9 mouse cellular contexts compared by ENCODE assay signal in the genomic region with DNA sequence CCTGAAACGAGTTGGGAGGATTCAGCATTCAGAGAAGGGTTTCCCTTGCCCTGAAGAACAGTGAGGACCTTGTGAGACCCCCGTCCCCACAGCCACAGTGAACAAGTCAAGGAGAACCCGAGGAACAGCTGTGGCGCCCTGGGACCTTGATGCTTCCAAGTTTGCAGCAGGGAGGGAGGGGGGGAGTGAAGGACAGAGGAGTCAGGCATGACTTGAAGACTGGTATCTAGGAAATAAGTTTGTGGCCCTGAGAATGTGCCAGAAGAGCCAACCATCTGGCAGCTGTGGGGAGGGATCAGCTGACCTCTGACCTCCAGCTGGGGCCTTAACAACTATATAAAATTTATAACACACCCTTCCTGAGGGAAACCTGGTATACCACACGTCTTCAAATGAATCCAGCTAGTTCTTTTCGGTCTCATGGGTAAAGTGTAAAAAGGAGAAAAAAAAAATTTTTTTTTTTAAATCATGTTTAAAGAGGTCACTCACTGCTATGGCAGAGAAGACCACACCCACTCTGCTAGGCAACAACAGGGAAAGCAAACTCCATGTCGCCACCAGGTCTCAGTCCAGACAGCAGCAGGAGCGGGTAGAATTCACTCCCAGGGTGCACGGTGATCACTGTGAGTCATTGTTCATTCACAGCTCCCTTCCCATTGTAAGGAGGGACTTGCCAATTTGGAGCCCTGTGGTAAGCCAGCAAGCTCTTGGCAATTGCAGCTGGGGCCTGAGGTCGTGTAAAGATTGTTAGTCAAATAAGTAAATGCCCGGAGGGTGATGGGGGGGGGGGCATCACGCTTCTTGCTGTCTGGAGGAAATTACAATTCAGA. TPM values are rescaled to one million over a fixed set of nuclear protein-coding genes. Genes with fewer than 3 reads are reported as not detected.
DNase-seq lines count a peak whose midpoint lies in the region; ATAC-seq lines count a peak whose summit lies in the region.
"Had no signal": no experiment of that assay in that cellular context is flagged by ENCODE, and none has a peak within 500 bp of the region (broad histone marks: within the 10 kb centered on the region; RNA-seq: fewer than 3 reads in every experiment).

No protein-coding gene starts in this region.

- peak; percentile 43 for DNase-seq in adrenal gland, adult 2 months
- no peak for DNase-seq in adrenal gland, adult 8-10 months
- DNase-seq in testis, postnatal 10 days (ENCODE audit: low spot score), result peak; percentile 52
- no peak for DNase-seq in testis, postnatal 14 days (ENCODE audit: low spot score)
- no peak for DNase-seq in limb, embryonic 10.5 days (ENCODE audit: low spot score)
- no peak for DNase-seq in right cerebral cortex, adult 18-20 months

- WGBS in limb, embryonic 10.5 days, result 71% methylated on average over 12 of the region's 12 CpGs
- WGBS in stomach, embryonic 14.5 days, result 55% methylated on average over 12 of the region's 12 CpGs

- H3K4me2 ChIP-seq in stomach, embryonic 14.5 days (replicated peaks; ENCODE audit: low read depth, low read length), result no peak overlapping the region
- H3K4me2 ChIP-seq: embryonic facial prominence, embryonic 13.5 days had no signal

- no peak overlapping the region for H3K4me3 ChIP-seq in limb, embryonic 10.5 days
- H3K4me3 ChIP-seq in stomach, embryonic 14.5 days (ENCODE audit: low read depth, low read length), result no peak overlapping the region
- H3K4me3 ChIP-seq: embryonic facial prominence, embryonic 13.5 days had no signal

- H3K27ac ChIP-seq in limb, embryonic 10.5 days, result peak overlapping the region; percentile 62; the same call in 1 of the 2 replicates
- no peak overlapping the region for H3K27ac ChIP-seq in stomach, embryonic 14.5 days (ENCODE audit: low read length)
- H3K27ac ChIP-seq: embryonic facial prominence, embryonic 13.5 days had no signal

- H3K9ac ChIP-seq in stomach, embryonic 14.5 days (replicated peaks; ENCODE audit: low read depth, low read length), result no peak overlapping the region
- H3K9ac ChIP-seq: embryonic facial prominence, embryonic 13.5 days had no signal

- no peaks in the 10 kb centered on the region for H3K27me3 ChIP-seq in limb, embryonic 10.5 days (ENCODE audit: low read depth, poor library complexity, severe bottlenecking)
- no peaks in the 10 kb centered on the region for H3K27me3 ChIP-seq in stomach, embryonic 14.5 days (ENCODE audit: control insufficient read depth, insufficient read depth, low read length)
- H3K27me3 ChIP-seq: embryonic facial prominence, embryonic 13.5 days had no signal

- H3K36me3 ChIP-seq in limb, embryonic 10.5 days, result no peaks in the 10 kb centered on the region
- no peaks in the 10 kb centered on the region for H3K36me3 ChIP-seq in stomach, embryonic 14.5 days (ENCODE audit: control insufficient read depth, insufficient read depth, low read length)
- H3K36me3 ChIP-seq: embryonic facial prominence, embryonic 13.5 days had no signal

- H3K9me3 ChIP-seq in limb, embryonic 10.5 days (replicated peaks), result no peaks in the 10 kb centered on the region
- H3K9me3 ChIP-seq in stomach, embryonic 14.5 days (ENCODE audit: control insufficient read depth, low read depth, low read length), result no peaks in the 10 kb centered on the region
- H3K9me3 ChIP-seq: embryonic facial prominence, embryonic 13.5 days had no signal

- peak; percentile 66; the same call in 1 of the 2 replicates for ATAC-seq in stomach, embryonic 14.5 days (ENCODE audit: insufficient number of reproducible peaks, insufficient read depth, low FRiP score, low read depth)
- no peak for ATAC-seq in inflammation-experienced regulatory T-cells, adult 6 months

- H3K4me1 ChIP-seq in limb, embryonic 10.5 days, result peaks cover 37% of the 10 kb centered on the region
- no peaks in the 10 kb centered on the region for H3K4me1 ChIP-seq in stomach, embryonic 14.5 days (ENCODE audit: control insufficient read depth, insufficient read depth, low read length)

RNA-seq across cellular contexts. Expression of a gene that starts 58.3 kb away (rescaled TPM):
- total RNA-seq in adrenal gland, adult 2 months (2021), result 10 to 100 TPM; 18.9 to 24.7 TPM
- polyA plus RNA-seq in adrenal gland, adult 2 months (2012; rRNA removed), result 4.6 and 5.1 TPM in 2 replicates
- 10 to 100 TPM; 23.3 to 31.0 (median 29.4) TPM for total RNA-seq in adrenal gland, adult 8-10 months (2022)
- polyA plus RNA-seq in limb, embryonic 10.5 days (2016; fragmentation: Nextera tagmentation; extraction: Ambion mirVana), result 100 and 104 TPM in 2 replicates
- polyA plus RNA-seq in stomach, embryonic 14.5 days (2014; fragmentation: Nextera tagmentation; extraction: Ambion mirVana), result 55.1 and 61.0 TPM in 2 replicates
- polyA plus RNA-seq in inflammation-experienced regulatory T-cells, adult 6 months (2017; shearing (Covaris generic)), result 10 to 100 TPM; 24.6 to 48.2 (median 34.1) TPM

Comparison
In these comparisons a context has a peak if more than half of its experiments do, and no peak if none do; other contexts are left out.
1. DNase-seq: peak in adrenal gland, adult 2 months (single experiment) and testis, postnatal 10 days (single experiment); none in adrenal gland, adult 8-10 months (single experiment), testis, postnatal 14 days (single experiment), limb, embryonic 10.5 days (single experiment) and right cerebral cortex, adult 18-20 months (single experiment).